ENCODE assay signal across 10 mouse cellular contexts in genomic region chr5:120371176-120371819, GRCm38 (mm10).
DNase-seq lines count a peak whose midpoint lies in the region; ATAC-seq lines count a peak whose summit lies in the region.
"Had no signal": no experiment of that assay in that cellular context is flagged by ENCODE, and none has a peak within 500 bp of the region (broad histone marks: within the 10 kb centered on the region; RNA-seq: fewer than 3 reads in every experiment).

No protein-coding gene starts in this region.

- 5% methylated on average over 15 of the region's 15 CpGs for WGBS in forebrain, embryonic 10.5 days
- 2% methylated on average over 15 of the region's 15 CpGs for WGBS in forebrain, embryonic 15.5 days
- 3% methylated on average over 15 of the region's 15 CpGs for WGBS in forebrain, embryonic 16.5 days
- 4% methylated on average over 15 of the region's 15 CpGs for WGBS in midbrain, embryonic 10.5 days
- 9% methylated on average over 15 of the region's 15 CpGs for WGBS in liver, embryonic 12.5 days (ENCODE audit: insufficient replicate concordance)

- no peak overlapping the region for H3K4me2 ChIP-seq in forebrain, embryonic 15.5 days (replicated peaks)
- peak overlapping the region; percentile 28; the same call in 1 of the 2 replicates for H3K4me2 ChIP-seq in forebrain, embryonic 16.5 days (ENCODE audit: low read length)
- H3K4me2 ChIP-seq in liver, embryonic 12.5 days, result no peak overlapping the region
- H3K4me2 ChIP-seq: embryonic facial prominence, embryonic 15.5 days had no signal

- H3K27ac ChIP-seq in forebrain, embryonic 10.5 days, result peak overlapping the region; percentile 83
- H3K27ac ChIP-seq in forebrain, embryonic 15.5 days (replicated peaks), result no peak overlapping the region
- no peak overlapping the region for H3K27ac ChIP-seq in forebrain, embryonic 16.5 days (ENCODE audit: low read length)
- H3K27ac ChIP-seq in midbrain, embryonic 10.5 days (replicated peaks), result peak overlapping the region; percentile 80
- no peak overlapping the region for H3K27ac ChIP-seq in liver, embryonic 12.5 days
- H3K27ac ChIP-seq: embryonic facial prominence, embryonic 15.5 days had no signal

- peak; percentile 36 for DNase-seq in forebrain, embryonic 10.5 days (ENCODE audit: extremely low spot score, low spot score)
- peak; percentile 9 for DNase-seq in R1 (ENCODE audit: low read depth, low spot score)
- peak; percentile 47 for DNase-seq in midbrain, embryonic 10.5 days (ENCODE audit: low spot score)
- no peak for DNase-seq in testis, postnatal 14 days (ENCODE audit: low spot score)
- no peak for DNase-seq in layer of hippocampus, postnatal 25 days (ENCODE audit: extremely low spot score in 1 of 2, low spot score in 1 of 2)
- DNase-seq: gastrocnemius, postnatal 36 days had no signal

- peaks cover 23% of the 10 kb centered on the region for H3K27me3 ChIP-seq in forebrain, embryonic 10.5 days (ENCODE audit: poor library complexity, severe bottlenecking)
- no peaks in the 10 kb centered on the region for H3K27me3 ChIP-seq in forebrain, embryonic 15.5 days
- H3K27me3 ChIP-seq in forebrain, embryonic 16.5 days (replicated peaks; ENCODE audit: control insufficient read depth, insufficient read depth, low read length), result no peaks in the 10 kb centered on the region
- peaks cover 54% of the 10 kb centered on the region for H3K27me3 ChIP-seq in midbrain, embryonic 10.5 days (ENCODE audit: low read depth, poor library complexity, severe bottlenecking)
- H3K27me3 ChIP-seq in liver, embryonic 12.5 days (replicated peaks), result peaks cover 36% of the 10 kb centered on the region

- H3K4me1 ChIP-seq in forebrain, embryonic 10.5 days, result peaks cover 18% of the 10 kb centered on the region
- H3K4me1 ChIP-seq in forebrain, embryonic 15.5 days, result peaks cover 8% of the 10 kb centered on the region
- peaks cover 9% of the 10 kb centered on the region for H3K4me1 ChIP-seq in forebrain, embryonic 16.5 days (replicated peaks; ENCODE audit: control insufficient read depth, insufficient read depth, low read length)
- peaks cover 20% of the 10 kb centered on the region for H3K4me1 ChIP-seq in midbrain, embryonic 10.5 days
- no peaks in the 10 kb centered on the region for H3K4me1 ChIP-seq in liver, embryonic 12.5 days
- H3K4me1 ChIP-seq: embryonic facial prominence, embryonic 15.5 days had no signal

- H3K9me3 ChIP-seq in forebrain, embryonic 10.5 days, result no peaks in the 10 kb centered on the region
- H3K9me3 ChIP-seq in forebrain, embryonic 15.5 days, result no peaks in the 10 kb centered on the region
- peaks cover 2% of the 10 kb centered on the region; the same call in 1 of the 2 replicates for H3K9me3 ChIP-seq in forebrain, embryonic 16.5 days (ENCODE audit: control insufficient read depth, low read length)
- no peaks in the 10 kb centered on the region for H3K9me3 ChIP-seq in midbrain, embryonic 10.5 days (replicated peaks)
- no peaks in the 10 kb centered on the region for H3K9me3 ChIP-seq in liver, embryonic 12.5 days (replicated peaks)
- H3K9me3 ChIP-seq: embryonic facial prominence, embryonic 15.5 days had no signal

- H3K9ac ChIP-seq in forebrain, embryonic 15.5 days (replicated peaks), result no peak overlapping the region
- 0 out of 2 replicates have a peak overlapping the region, but pooled peaks have one; percentile 22 for H3K9ac ChIP-seq in forebrain, embryonic 16.5 days (replicated peaks; ENCODE audit: low read depth, low read length)
- H3K9ac ChIP-seq in liver, embryonic 12.5 days, result no peak overlapping the region
- H3K9ac ChIP-seq: embryonic facial prominence, embryonic 15.5 days had no signal

- no peak for ATAC-seq in forebrain, embryonic 15.5 days (replicated peaks)
- no peak for ATAC-seq in forebrain, embryonic 16.5 days
- no peak for ATAC-seq in liver, embryonic 12.5 days

- H3K36me3 ChIP-seq in forebrain, embryonic 10.5 days (replicated peaks), result no peaks in the 10 kb centered on the region
- H3K36me3 ChIP-seq in forebrain, embryonic 15.5 days, result no peaks in the 10 kb centered on the region
- no peaks in the 10 kb centered on the region for H3K36me3 ChIP-seq in forebrain, embryonic 16.5 days (ENCODE audit: control insufficient read depth, insufficient read depth)
- H3K36me3 ChIP-seq in midbrain, embryonic 10.5 days, result no peaks in the 10 kb centered on the region
- H3K36me3 ChIP-seq in liver, embryonic 12.5 days, result no peaks in the 10 kb centered on the region
- H3K36me3 ChIP-seq: embryonic facial prominence, embryonic 15.5 days had no signal

- H3K4me3 ChIP-seq in forebrain, embryonic 10.5 days, result peak overlapping the region; percentile 35
- H3K4me3 ChIP-seq in forebrain, embryonic 15.5 days, result no peak overlapping the region
- no peak overlapping the region for H3K4me3 ChIP-seq in forebrain, embryonic 16.5 days (replicated peaks; ENCODE audit: low read length)
- peak overlapping the region; percentile 34 for H3K4me3 ChIP-seq in midbrain, embryonic 10.5 days
- no peak overlapping the region for H3K4me3 ChIP-seq in liver, embryonic 12.5 days
- H3K4me3 ChIP-seq: embryonic facial prominence, embryonic 15.5 days had no signal

Comparison
In these comparisons a context has a peak if more than half of its experiments do, and no peak if none do; other contexts are left out.
1. H3K27ac ChIP-seq: peak in forebrain, embryonic 10.5 days (single experiment) and midbrain, embryonic 10.5 days (single experiment); none in forebrain, embryonic 15.5 days (single experiment), forebrain, embryonic 16.5 days (single experiment) and liver, embryonic 12.5 days (single experiment).
2. H3K4me3 ChIP-seq: peak in forebrain, embryonic 10.5 days (single experiment) and midbrain, embryonic 10.5 days (single experiment); none in forebrain, embryonic 15.5 days (single experiment), forebrain, embryonic 16.5 days (single experiment) and liver, embryonic 12.5 days (single experiment).
3. DNase-seq: peak in forebrain, embryonic 10.5 days (single experiment), R1 (single experiment) and midbrain, embryonic 10.5 days (single experiment); none in testis, postnatal 14 days (single experiment) and layer of hippocampus, postnatal 25 days (0 of 2).